In genomic region chr3:6504136-6504535, GRCm38 (mm10) we compare ENCODE assay signal across 12 mouse cellular contexts.
"Had no signal": no experiment of that assay in that cellular context is flagged by ENCODE, and none has a peak within 500 bp of the region (broad histone marks: within the 10 kb centered on the region; RNA-seq: fewer than 3 reads in every experiment).

No protein-coding gene starts in this region.

- H3K27ac ChIP-seq: layer of hippocampus, adult 2 months; liver, embryonic 13.5 days had no signal

- DNase-seq: layer of hippocampus, adult 9-11 months; liver, embryonic 13.5 days; lung, adult 2 months; lung, postnatal 14 days; lung, postnatal 4 days; midbrain, embryonic 14.5 days; thymus, adult 18-20 months; thymus, postnatal 36 days had no signal

- H3K9me3 ChIP-seq: liver, embryonic 13.5 days had no signal

- H3K27me3 ChIP-seq: liver, embryonic 13.5 days had no signal

- H3K36me3 ChIP-seq: liver, embryonic 13.5 days had no signal

- H3K4me1 ChIP-seq: liver, embryonic 13.5 days had no signal

- H3K9ac ChIP-seq: liver, embryonic 13.5 days had no signal

- ATAC-seq: inflammation-experienced regulatory T-cells, adult 6 months; intestine, embryonic 16.5 days had no signal

- H3K4me2 ChIP-seq: liver, embryonic 13.5 days; midbrain, embryonic 11.5 days had no signal

- H3K4me3 ChIP-seq: layer of hippocampus, adult 2 months; liver, embryonic 13.5 days had no signal
